Comparison of ENCODE assay signal across 8 mouse cellular contexts in genomic region chr10:11148884-11149741, GRCm38 (mm10). TPM values are rescaled to one million over a fixed set of nuclear protein-coding genes. Genes with fewer than 3 reads are reported as not detected.
DNase-seq lines count a peak whose midpoint lies in the region; ATAC-seq lines count a peak whose summit lies in the region.

Gene Shprh, plus strand, starts transcription at chr10:11149427.

- peak within 1 kb of the TSS; percentile 78 for H3K9ac ChIP-seq in intestine, embryonic 14.5 days (ENCODE audit: low read length)

- DNase-seq in adrenal gland, adult 18-20 months (ENCODE audit: low spot score in 2 of 2) = peak; percentile 93
- peak; percentile 99 for DNase-seq in embryo, embryonic 11 days
- DNase-seq in gastrocnemius, postnatal 25 days = peak; percentile 98
- DNase-seq in intestine, embryonic 14.5 days (ENCODE audit: low spot score) = peak; percentile 96
- peak; percentile 98 to 99 for DNase-seq in left cerebral cortex, postnatal 14 days (ENCODE audit: low spot score in 2 of 2)
- peak; percentile 99 for DNase-seq in mesoderm, embryonic 11.5 days (ENCODE audit: low read depth, low spot score)
- peak; percentile 97 to 98 for DNase-seq in right cerebral cortex, postnatal 36 days (ENCODE audit: low spot score in 2 of 2)
- peak; percentile 99 for DNase-seq in yolk sac, embryonic 10.5 days (ENCODE audit: low spot score)

- H3K36me3 ChIP-seq in intestine, embryonic 14.5 days (ENCODE audit: control insufficient read depth, insufficient read depth, low read length) = peaks cover 26% of the 10 kb centered on the region

- peak within 1 kb of the TSS; percentile 92 for H3K4me3 ChIP-seq in intestine, embryonic 14.5 days (ENCODE audit: low read depth, low read length)

- no peaks in the 10 kb centered on the region for H3K9me3 ChIP-seq in intestine, embryonic 14.5 days (ENCODE audit: control insufficient read depth, low read length)

- no peaks in the 10 kb centered on the region for H3K27me3 ChIP-seq in intestine, embryonic 14.5 days (replicated peaks; ENCODE audit: control insufficient read depth, insufficient read depth, low read length)

- peak; percentile 99 for ATAC-seq in intestine, embryonic 14.5 days (replicated peaks; ENCODE audit: low FRiP score, low TSS enrichment, low read depth)

- peaks cover 9% of the 10 kb centered on the region for H3K4me1 ChIP-seq in intestine, embryonic 14.5 days (replicated peaks; ENCODE audit: control insufficient read depth, insufficient read depth, low read length)

- H3K27ac ChIP-seq in intestine, embryonic 14.5 days (ENCODE audit: low read depth) = peak within 1 kb of the TSS; percentile 40; the same call in 1 of the 2 replicates

- intact Hi-C loops in left cerebral cortex, postnatal 14 days (cut with DNase I) = no loop called here

- H3K4me2 ChIP-seq in intestine, embryonic 14.5 days (ENCODE audit: low read length) = peak within 1 kb of the TSS; percentile 82

- WGBS in intestine, embryonic 14.5 days = under 1% methylated on average over 60 of the region's 60 CpGs

RNA-seq across cellular contexts. Expression of gene Shprh, which starts in this region (rescaled TPM):
- 10 to 100 TPM; 13.8 to 18.1 TPM for total RNA-seq in adrenal gland, adult 18-20 months (2021)
- 1 to 10 TPM; 7.0 to 7.6 TPM for total RNA-seq in gastrocnemius, postnatal 25 days (2021)
- polyA plus RNA-seq in intestine, embryonic 14.5 days (2014; fragmentation: Nextera tagmentation; extraction: Ambion mirVana) = 20.6 and 24.1 TPM in 2 replicates
- 10 to 100 TPM; 45.7 to 48.5 TPM for total RNA-seq in left cerebral cortex, postnatal 14 days (2021)

Comparison
In these comparisons a context has a peak if more than half of its experiments do, and no peak if none do; other contexts are left out.
1. Peak in every context shown above with its lines: DNase-seq, ATAC-seq, H3K4me3 ChIP-seq and H3K27ac ChIP-seq.